Mouse (Mus musculus): ENCODE results near the gene Nt5c1a. TPM values are rescaled to one million over a fixed set of nuclear protein-coding genes. Genes with fewer than 3 reads are reported as not detected.

Nt5c1a gene
- total RNA-seq, 2 experiments from 2014 or later = 15.3 to 15.7 TPM

GRCm38 (mm10) chr4:123210996-123211395, 9.7 kb downstream of the Nt5c1a start:
- no peak for DNase-seq (ENCODE audit: low spot score in 2 of 2)

GRCm38 (mm10) chr4:123211453-123211852, 10.1 kb downstream of the Nt5c1a start:
- DNase-seq (ENCODE audit: low spot score in 2 of 2) = no peak

- no peak for DNase-seq (ENCODE audit: low spot score in 2 of 2)
Observed at GRCm38 (mm10) chr4:123212330-123212729, 11.0 kb downstream of the Nt5c1a start.

- no peak for DNase-seq (ENCODE audit: low spot score in 2 of 2)
Observed at GRCm38 (mm10) chr4:123213975-123214374, 12.7 kb downstream of the Nt5c1a start.

GRCm38 (mm10) chr4:123215367-123215766, 14.1 kb downstream of the Nt5c1a start:
- no peak for DNase-seq (ENCODE audit: low spot score in 2 of 2)

GRCm38 (mm10) chr4:123216782-123217181, 15.5 kb downstream of the Nt5c1a start:
- DNase-seq (ENCODE audit: low spot score in 2 of 2) = no peak

- DNase-seq (ENCODE audit: low spot score in 2 of 2) = peak in 1 of 2 experiments; percentile 58
Observed at GRCm38 (mm10) chr4:123219720-123220357, 18.5 kb downstream of the Nt5c1a start.

- no peak for DNase-seq (ENCODE audit: low spot score in 2 of 2)
Observed at GRCm38 (mm10) chr4:123220637-123221036, 19.3 kb downstream of the Nt5c1a start.

- DNase-seq (ENCODE audit: low spot score in 2 of 2) = no peak
Observed at GRCm38 (mm10) chr4:123223309-123223708, 22.0 kb downstream of the Nt5c1a start.

- no peak for DNase-seq (ENCODE audit: low spot score in 2 of 2)
Observed at GRCm38 (mm10) chr4:123225718-123226403, 24.6 kb downstream of the Nt5c1a start.

- DNase-seq (ENCODE audit: low spot score in 2 of 2) = no peak
Observed at GRCm38 (mm10) chr4:123227707-123228106, 26.4 kb downstream of the Nt5c1a start.

- no peak for DNase-seq (ENCODE audit: low spot score in 2 of 2)
Observed at GRCm38 (mm10) chr4:123228270-123228669, 27.0 kb downstream of the Nt5c1a start.

GRCm38 (mm10) chr4:123229166-123229565, 27.9 kb downstream of the Nt5c1a start:
- DNase-seq (ENCODE audit: low spot score in 2 of 2) = no peak

- DNase-seq (ENCODE audit: low spot score in 2 of 2) = no peak
Observed at GRCm38 (mm10) chr4:123232841-123233240, 31.5 kb downstream of the Nt5c1a start.

GRCm38 (mm10) chr4:123233492-123234084, 32.3 kb downstream of the Nt5c1a start, which contains the start of gene Heyl:
Gene Heyl (plus strand): TSS chr4:123233556.
- no peak for DNase-seq (ENCODE audit: low spot score in 2 of 2)

- DNase-seq (ENCODE audit: low spot score in 2 of 2) = no peak
Observed at GRCm38 (mm10) chr4:123235835-123236430, 34.6 kb downstream of the Nt5c1a start.

- no peak for DNase-seq (ENCODE audit: low spot score in 2 of 2)
Observed at GRCm38 (mm10) chr4:123236431-123237031, 35.2 kb downstream of the Nt5c1a start.

- no peak for DNase-seq (ENCODE audit: low spot score in 2 of 2)
Observed at GRCm38 (mm10) chr4:123237386-123238266, 36.3 kb downstream of the Nt5c1a start.

GRCm38 (mm10) chr4:123239361-123240203, 38.3 kb downstream of the Nt5c1a start:
- peak in 1 of 2 experiments; percentile 13 for DNase-seq (ENCODE audit: low spot score in 2 of 2)

- no peak for DNase-seq (ENCODE audit: low spot score in 2 of 2)
Observed at GRCm38 (mm10) chr4:123246221-123246620, 44.9 kb downstream of the Nt5c1a start.
